Mouse (Mus musculus): ENCODE measurements around the gene Nat8. TPM values are rescaled to one million over a fixed set of nuclear protein-coding genes. Genes with fewer than 3 reads are reported as not detected.

Nat8 gene
- polyA plus RNA-seq, 1 experiment from 2014 or later: 1.3 TPM

Small RNA genes within 50 kb of the gene (microRNA-seq; reads per million reads assigned to microRNA genes)
- gene Mir6375: not detected

Other genes starting within 250 kb of the Nat8 start
- gene Alms1, start 244.6 kb downstream of the Nat8 start, polyA plus RNA-seq (2015; fragmentation: Nextera tagmentation; extraction: Ambion mirVana): 5.3 and 6.1 TPM in 2 replicates
- not detected in 2 replicates for gene Nat8f7, start 118.9 kb downstream of the Nat8 start, polyA plus RNA-seq (2015; fragmentation: Nextera tagmentation; extraction: Ambion mirVana)
- 0.13 TPM in 1 of 2 replicates, not detected in the other for gene Nat8f3, start 66.3 kb downstream of the Nat8 start, polyA plus RNA-seq (2015; fragmentation: Nextera tagmentation; extraction: Ambion mirVana)
- 0.24 TPM in 1 of 2 replicates, not detected in the other for gene Nat8f6, start 11.1 kb downstream of the Nat8 start, polyA plus RNA-seq (2015; fragmentation: Nextera tagmentation; extraction: Ambion mirVana)
- gene Nat8f5, start 11.1 kb downstream of the Nat8 start, polyA plus RNA-seq (2015; fragmentation: Nextera tagmentation; extraction: Ambion mirVana): not detected in 2 replicates
- gene Nat8f2, start 37.1 kb upstream of the Nat8 start, polyA plus RNA-seq (2015; fragmentation: Nextera tagmentation; extraction: Ambion mirVana): 1.2 and 1.5 TPM in 2 replicates
- 5.9 and 6.3 TPM in 2 replicates for gene Nat8f4, start 72.8 kb upstream of the Nat8 start, polyA plus RNA-seq (2015; fragmentation: Nextera tagmentation; extraction: Ambion mirVana)
- gene Tprkb, start 79.8 kb upstream of the Nat8 start, polyA plus RNA-seq (2015; fragmentation: Nextera tagmentation; extraction: Ambion mirVana): 41.0 and 41.6 TPM in 2 replicates
- 46.6 and 52.7 TPM in 2 replicates for gene Nat8f1, start 83.6 kb upstream of the Nat8 start, polyA plus RNA-seq (2015; fragmentation: Nextera tagmentation; extraction: Ambion mirVana)
- gene Dusp11, start 129.6 kb upstream of the Nat8 start, polyA plus RNA-seq (2015; fragmentation: Nextera tagmentation; extraction: Ambion mirVana): 44.1 and 45.0 TPM in 2 replicates
- not detected in 2 replicates for gene Figla, start 184.1 kb upstream of the Nat8 start, polyA plus RNA-seq (2015; fragmentation: Nextera tagmentation; extraction: Ambion mirVana)
- gene Add2, start 196.6 kb upstream of the Nat8 start, polyA plus RNA-seq (2015; fragmentation: Nextera tagmentation; extraction: Ambion mirVana): 5.9 and 7.2 TPM in 2 replicates